Mouse (Mus musculus) testis, adult 10 weeks (tissue): ENCODE results near the gene Fastkd5. TPM values are rescaled to one million over a fixed set of nuclear protein-coding genes. Genes with fewer than 3 reads are reported as not detected.

Experiments
- polyA plus RNA-seq: library from polyadenylated mRNA; stranded (reverse); fragments of 350-450 nt; fragmentation: Illumina TruSeq; extraction: RNeasy Lipid Tissue Mini Kit (QIAGEN cat#74804); gene quantifications from one replicate; pipeline ENCODE4 v1.2.3, GENCODE M21; 2014; ENCODE audit warnings: low read depth, low replicate concordance

Gene Fastkd5
- 7.6 TPM for polyA plus RNA-seq

GRCm38 (mm10) chr2:130629839-130630203 lies at the start of gene Fastkd5, which contains the start of gene Ubox5:
Fastkd5 (minus strand) TSS chr2:130630027.
Ubox5 (minus strand) TSS chr2:130630038.

GRCm38 (mm10) chr2:130667559-130667958 lies 37.7 kb upstream of the Fastkd5 start, which contains the start of gene Itpa:
Itpa (plus strand) TSS chr2:130667610.

GRCm38 (mm10) chr2:130664102-130664701 lies 34.4 kb upstream of the Fastkd5 start, which contains the start of gene Ddrgk1:
Ddrgk1 (minus strand) TSS chr2:130664659.

GRCm38 (mm10) chr2:130642684-130643369 lies 13.0 kb upstream of the Fastkd5 start, which contains the start of gene Lzts3:
Lzts3 (minus strand) TSS chr2:130642803.

GRCm38 (mm10) chr2:130582552-130582951 lies 47.3 kb downstream of the Fastkd5 start, which contains the start of gene Avp:
Avp (minus strand) TSS chr2:130582554.

GRCm38 (mm10) chr2:130575873-130576272 lies 54.0 kb downstream of the Fastkd5 start, which contains the start of gene Oxt:
Oxt (plus strand) TSS chr2:130576173.

Other genes starting within 250 kb of the Fastkd5 start
- gene Cpxm1, start 232.5 kb downstream of the Fastkd5 start, polyA plus RNA-seq = 3.3 TPM
- 6.7 TPM for gene Gm28372, start 224.8 kb downstream of the Fastkd5 start, polyA plus RNA-seq
- 9.1 TPM for gene 1700020A23Rik, start 224.8 kb downstream of the Fastkd5 start, polyA plus RNA-seq
- not detected for gene Tmem239, start 223.5 kb downstream of the Fastkd5 start, polyA plus RNA-seq
- gene Vps16, start 205.7 kb downstream of the Fastkd5 start, polyA plus RNA-seq = 16.8 TPM
- gene Pced1a, start 205.3 kb downstream of the Fastkd5 start, polyA plus RNA-seq = 8.1 TPM
- gene Ptpra, start 179.7 kb downstream of the Fastkd5 start, polyA plus RNA-seq = 33.4 TPM
- gene Mrps26, start 66.3 kb downstream of the Fastkd5 start, polyA plus RNA-seq = 1.1 TPM
- gene Oxt, start 53.9 kb downstream of the Fastkd5 start, polyA plus RNA-seq = not detected
- gene Avp, start 47.5 kb downstream of the Fastkd5 start, polyA plus RNA-seq = not detected
- 7.4 TPM for gene Ubox5, start within 50 bp of the Fastkd5 start, polyA plus RNA-seq
- 0.46 TPM for gene Lzts3, start 12.8 kb upstream of the Fastkd5 start, polyA plus RNA-seq
- 6.2 TPM for gene Ddrgk1, start 34.6 kb upstream of the Fastkd5 start, polyA plus RNA-seq
- gene Itpa, start 37.6 kb upstream of the Fastkd5 start, polyA plus RNA-seq = 26.3 TPM
- gene Slc4a11, start 67.5 kb upstream of the Fastkd5 start, polyA plus RNA-seq = 0.17 TPM